Mouse (Mus musculus): ENCODE measurements around the gene R3hdm1.
"Not testable (repeated sequence)": the region's sequence is repeated elsewhere in the genome, so short reads cannot be mapped to it uniquely, and the experiment has no call there.

Gene R3hdm1

GRCm38 (mm10) chr1:128120913-128121627 lies 18.0 kb downstream of the R3hdm1 start:
- in situ Hi-C loops (cut with MboI; ENCODE audit: low sequenced_read_pairs): no loop called here

DNA sequence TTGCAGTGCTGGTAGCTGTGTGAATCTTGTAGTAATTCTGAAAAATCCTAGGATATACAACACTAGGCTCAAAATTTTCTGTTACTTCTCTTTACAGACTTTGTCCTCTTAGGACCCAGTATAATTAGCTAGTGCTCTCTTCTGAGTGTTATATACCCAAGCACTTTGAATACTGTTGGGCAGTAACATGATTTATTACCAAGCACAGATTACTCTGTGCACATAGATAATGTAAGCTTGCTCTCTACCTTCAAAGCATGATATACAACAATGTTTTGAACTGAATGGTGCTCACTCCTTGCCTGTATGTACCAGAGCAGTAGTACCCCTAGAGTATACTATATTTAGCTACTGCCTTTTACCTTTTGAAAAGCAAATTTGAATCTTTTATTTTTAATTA lies 33.1 kb downstream of the R3hdm1 start:
- in situ Hi-C loops (cut with MboI; ENCODE audit: low sequenced_read_pairs): loop anchor here (25.0 kb wide), 1 partner anchor 299 kb away; no protein-coding TSS in a partner anchor

- in situ Hi-C loops (cut with MboI; ENCODE audit: low sequenced_read_pairs): loop anchor here (25.0 kb wide), 1 partner anchor 304 kb away; no protein-coding TSS in a partner anchor
Measured at GRCm38 (mm10) chr1:128141039-128141438, 37.9 kb downstream of the R3hdm1 start.

- in situ Hi-C loops (cut with MboI; ENCODE audit: low sequenced_read_pairs): loop anchor here (25.0 kb wide), 1 partner anchor 304 kb away; no protein-coding TSS in a partner anchor
Measured at GRCm38 (mm10) chr1:128141737-128142136, 38.6 kb downstream of the R3hdm1 start.

GRCm38 (mm10) chr1:128166956-128167355 lies 63.9 kb downstream of the R3hdm1 start:
- in situ Hi-C loops (cut with MboI; ENCODE audit: low sequenced_read_pairs): no loop called here

GRCm38 (mm10) chr1:128170104-128170503 lies 67.0 kb downstream of the R3hdm1 start:
- in situ Hi-C loops (cut with MboI; ENCODE audit: low sequenced_read_pairs): no loop called here

GRCm38 (mm10) chr1:128191426-128191825 lies 88.3 kb downstream of the R3hdm1 start:
- in situ Hi-C loops (cut with MboI; ENCODE audit: low sequenced_read_pairs): no loop called here

- in situ Hi-C loops (cut with MboI; ENCODE audit: low sequenced_read_pairs): no loop called here
Measured at GRCm38 (mm10) chr1:128192369-128192768, 89.3 kb downstream of the R3hdm1 start.

DNA sequence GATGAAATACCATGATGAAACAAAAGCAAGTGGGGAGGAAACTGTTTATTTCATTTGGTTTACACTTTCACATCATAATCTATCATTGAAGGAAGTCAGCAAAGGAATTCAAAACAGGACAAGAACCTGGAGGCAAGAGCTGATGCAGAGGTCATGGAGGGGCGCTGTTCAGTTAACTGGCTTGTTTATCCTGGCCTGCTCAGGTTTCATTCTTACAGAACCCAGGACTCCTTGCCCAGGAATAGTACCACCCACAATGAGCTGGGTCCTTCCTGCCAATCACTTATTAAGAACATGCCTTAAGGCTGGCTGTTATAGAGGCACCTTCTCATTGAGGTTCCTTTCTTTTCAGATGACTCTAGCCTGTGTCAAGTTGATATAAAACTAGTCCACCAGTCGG lies 90.9 kb downstream of the R3hdm1 start:
- in situ Hi-C loops (cut with MboI; ENCODE audit: low sequenced_read_pairs): no loop called here

DNA sequence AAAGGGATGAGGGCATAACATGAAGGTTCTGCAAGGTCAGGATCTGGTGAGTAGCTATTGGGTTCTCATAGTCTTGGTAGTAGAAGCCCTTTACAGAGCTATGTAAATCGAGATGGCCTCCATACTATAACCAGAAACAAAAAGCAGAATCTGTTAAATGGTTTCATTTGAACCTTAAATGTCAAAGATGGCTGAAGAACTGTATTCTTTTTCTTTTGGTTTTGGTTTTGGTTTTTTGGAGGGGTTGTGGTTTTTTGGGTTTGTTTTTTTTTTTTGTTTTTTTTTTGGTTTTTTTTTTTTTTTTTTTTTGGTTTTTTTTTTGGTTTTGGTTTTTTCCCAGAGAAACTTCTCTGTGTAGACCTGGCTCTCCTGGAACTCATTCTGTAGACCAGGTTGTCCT lies 94.3 kb downstream of the R3hdm1 start:
- in situ Hi-C loops (cut with MboI; ENCODE audit: low sequenced_read_pairs): no loop called here

- in situ Hi-C loops (cut with MboI; ENCODE audit: low sequenced_read_pairs): no loop called here
Measured at GRCm38 (mm10) chr1:128213261-128213660, 110.2 kb downstream of the R3hdm1 start.

DNA sequence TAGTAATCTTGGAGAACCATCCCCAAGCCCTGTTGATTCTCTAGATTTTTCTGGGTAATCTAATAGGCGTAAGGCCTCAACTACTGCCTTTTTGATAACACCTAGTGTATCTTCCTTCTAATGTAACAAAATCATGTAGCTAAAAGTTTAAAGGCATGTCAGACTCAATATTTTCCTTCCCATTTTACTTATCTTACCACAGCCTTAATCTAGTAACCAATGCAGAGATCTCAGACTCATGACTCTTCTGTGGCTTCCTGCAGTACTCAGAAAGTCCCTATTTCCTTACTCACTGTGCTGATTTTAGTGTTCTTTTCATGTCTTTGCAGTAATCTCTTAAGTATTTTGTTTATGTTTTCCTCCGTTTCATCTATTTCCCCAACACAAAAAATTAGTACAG lies 118.8 kb downstream of the R3hdm1 start:
- in situ Hi-C loops (cut with MboI; ENCODE audit: low sequenced_read_pairs): no loop called here

- in situ Hi-C loops (cut with MboI; ENCODE audit: low sequenced_read_pairs): no loop called here
Measured at GRCm38 (mm10) chr1:128223304-128223703, 120.2 kb downstream of the R3hdm1 start.

DNA sequence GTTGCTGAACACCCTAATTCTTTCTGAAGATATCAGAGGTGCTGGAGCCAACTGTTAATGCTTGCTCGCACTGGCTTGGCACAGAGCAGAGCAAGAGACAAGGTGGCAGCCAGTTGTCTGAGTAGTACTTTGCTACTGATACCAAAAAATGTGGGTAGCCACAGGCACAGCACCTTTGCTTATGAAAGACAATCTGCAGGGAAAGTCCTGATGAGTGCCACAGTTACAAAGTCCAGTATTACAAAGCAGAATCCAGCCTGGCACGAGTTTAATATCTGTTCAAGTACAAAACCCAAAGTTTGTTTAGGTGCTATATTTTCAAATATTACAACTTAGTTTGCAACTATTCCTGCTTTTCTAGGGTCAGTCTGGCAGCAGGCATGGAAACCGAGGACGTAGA lies 132.1 kb downstream of the R3hdm1 start:
- in situ Hi-C loops (cut with MboI; ENCODE audit: low sequenced_read_pairs): no loop called here

GRCm38 (mm10) chr1:128243627-128243995 lies 140.5 kb downstream of the R3hdm1 start, which contains the start of gene Ubxn4:
Gene Ubxn4 (plus strand): TSS chr1:128243964.
- in situ Hi-C loops (cut with MboI; ENCODE audit: low sequenced_read_pairs): no loop called here

DNA sequence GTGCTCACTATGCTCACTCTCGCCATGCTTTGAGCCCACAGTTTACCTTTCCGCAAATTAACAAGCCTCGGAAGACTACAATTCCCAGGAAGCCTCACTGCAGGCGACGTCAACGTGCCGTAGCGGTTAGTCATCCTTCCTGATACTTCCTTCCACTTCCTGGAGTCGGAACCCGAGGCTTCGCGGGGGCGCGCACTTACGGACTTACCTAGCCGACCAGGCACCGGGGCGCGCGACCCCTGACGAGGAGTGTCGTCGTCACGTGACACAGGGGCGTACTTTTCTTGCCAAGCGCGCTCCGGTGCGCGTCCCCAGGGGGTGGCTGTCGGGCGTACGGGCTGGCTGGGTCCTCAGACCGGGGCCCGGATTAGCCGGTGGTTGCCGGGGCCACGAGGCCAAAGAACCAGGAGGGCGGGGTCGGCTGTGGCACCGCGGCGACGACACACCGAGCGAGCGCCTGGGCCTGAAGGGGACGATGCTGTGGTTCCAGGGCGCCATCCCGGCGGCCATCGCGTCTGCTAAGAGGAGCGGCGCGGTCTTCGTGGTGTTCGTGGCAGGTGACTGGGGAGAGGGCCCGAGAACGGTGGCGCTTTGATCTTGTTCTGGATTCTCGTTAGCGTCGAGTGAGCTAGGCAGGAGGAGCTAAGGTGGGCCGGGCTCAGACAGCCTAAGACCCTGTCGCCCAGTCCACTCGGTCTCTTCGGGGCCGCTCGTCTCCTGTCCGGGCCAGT lies 141.1 kb downstream of the R3hdm1 start:
- in situ Hi-C loops (cut with MboI; ENCODE audit: low sequenced_read_pairs): no loop called here

GRCm38 (mm10) chr1:128244727-128245355 lies 141.7 kb downstream of the R3hdm1 start:
- in situ Hi-C loops (cut with MboI; ENCODE audit: low sequenced_read_pairs): no loop called here

GRCm38 (mm10) chr1:128267061-128267460 lies 164.0 kb downstream of the R3hdm1 start:
- in situ Hi-C loops (cut with MboI; ENCODE audit: low sequenced_read_pairs): not testable (repeated sequence)

- in situ Hi-C loops (cut with MboI; ENCODE audit: low sequenced_read_pairs): no loop called here
Measured at GRCm38 (mm10) chr1:128270731-128271130, 167.6 kb downstream of the R3hdm1 start.

DNA sequence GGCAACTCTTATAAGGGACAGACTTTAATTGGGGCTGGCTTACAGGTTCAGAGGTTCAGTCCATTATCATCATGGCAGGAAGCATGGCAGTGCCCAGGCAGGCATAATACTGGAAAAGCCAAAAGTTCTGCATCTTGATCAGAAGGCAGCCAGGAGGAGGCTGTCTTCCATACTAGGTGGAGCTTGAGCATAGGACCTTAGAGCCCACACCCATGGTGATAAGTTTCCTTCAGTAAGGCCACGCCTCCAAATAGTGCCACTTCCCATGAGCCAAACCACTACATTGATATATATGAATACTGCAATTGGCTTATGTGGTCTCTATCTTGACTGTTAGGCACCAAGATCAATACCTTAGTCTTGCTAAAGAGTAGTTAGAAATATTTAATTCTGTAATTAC lies 172.8 kb downstream of the R3hdm1 start:
- in situ Hi-C loops (cut with MboI; ENCODE audit: low sequenced_read_pairs): no loop called here

DNA sequence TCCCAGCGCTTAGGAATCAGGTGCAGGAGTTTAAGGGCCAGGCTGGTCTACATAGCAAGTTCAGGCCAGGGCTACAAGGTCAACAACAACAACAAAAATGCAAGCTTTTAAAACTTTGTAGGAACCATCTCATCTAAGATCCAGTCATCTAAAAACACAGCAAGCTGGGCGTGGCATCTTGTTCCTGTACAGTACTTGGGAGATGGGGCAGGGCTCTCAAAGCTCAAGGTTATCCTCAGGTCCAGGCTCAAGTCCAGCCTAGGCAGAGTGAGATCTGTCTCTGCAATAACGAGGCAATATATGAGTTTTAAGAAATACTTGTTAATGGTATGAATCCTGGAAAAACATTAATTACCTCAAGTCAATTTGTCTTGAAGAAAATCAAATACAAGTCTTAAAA lies 175.5 kb downstream of the R3hdm1 start:
- in situ Hi-C loops (cut with MboI; ENCODE audit: low sequenced_read_pairs): no loop called here

DNA sequence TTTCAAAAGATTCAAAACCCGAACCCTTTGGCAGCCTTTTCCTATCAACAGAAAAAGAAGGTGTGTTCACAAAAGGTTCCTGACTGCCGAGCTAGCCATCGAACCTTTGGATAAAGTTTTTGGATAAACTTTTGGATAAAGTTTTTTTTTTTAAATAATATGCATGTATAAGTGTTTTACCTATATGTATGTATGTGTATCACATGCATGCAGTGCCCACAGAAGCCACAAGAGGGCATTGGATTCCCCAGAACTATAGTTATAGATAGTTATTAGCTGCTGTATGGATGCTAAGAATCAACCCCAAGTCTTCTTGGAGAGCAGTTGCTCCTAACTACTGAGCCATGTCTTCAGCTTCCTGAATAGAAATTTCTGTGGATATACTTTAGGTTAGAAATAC lies 178.7 kb downstream of the R3hdm1 start:
- in situ Hi-C loops (cut with MboI; ENCODE audit: low sequenced_read_pairs): no loop called here

Data from CH12F3 (cell line).